Mouse (Mus musculus) cerebellum, postnatal 25 days (tissue): ENCODE results near the gene Sobp.
A peak's percentile ranks its signal among the peaks of the same experiment; 100 is the strongest.

Source experiments
- DNase-seq, 2 experiments: peaks; one replicate each; pipeline ENCODE4 v3.0.0; 2021; ENCODE audit warnings: mixed read lengths in 2 of 2

The Sobp gene

DNA sequence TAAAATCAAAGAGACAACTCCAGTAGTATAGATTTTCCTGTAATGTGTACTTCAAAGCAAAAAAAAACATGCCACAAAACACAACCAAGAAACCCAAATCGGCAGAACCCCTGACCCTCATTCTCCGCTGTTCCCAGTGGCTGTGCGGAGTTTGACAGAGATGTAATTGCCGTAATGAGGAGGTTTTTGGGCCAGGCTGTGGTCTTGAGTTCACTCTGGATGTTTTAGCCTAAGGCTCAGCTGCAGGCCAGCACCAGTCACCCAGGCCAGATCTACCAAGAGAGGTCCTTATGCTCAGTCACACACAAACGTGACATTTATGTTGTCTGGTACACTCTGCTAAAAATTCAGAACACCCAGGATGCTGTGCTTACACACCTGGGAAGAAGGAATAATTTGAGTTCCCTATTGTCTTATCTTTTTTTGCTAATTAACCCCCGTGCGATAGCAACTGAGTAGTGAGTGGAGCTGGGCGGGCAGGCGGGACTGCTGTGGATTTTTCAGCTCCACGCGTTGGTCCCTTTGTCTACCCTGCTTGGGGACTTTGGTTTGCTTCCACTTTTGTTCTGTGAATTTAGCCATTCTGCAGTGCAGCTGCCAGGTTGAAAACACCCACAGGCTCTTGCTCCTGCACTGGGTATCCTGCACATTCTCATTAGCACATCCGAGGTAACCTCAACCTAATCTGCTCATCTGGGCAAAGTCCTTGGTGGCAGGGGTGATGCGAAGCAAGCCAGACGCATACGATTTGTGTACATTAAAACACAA lies 140.7 kb downstream of the Sobp start:
- DNase-seq = no peak

DNA sequence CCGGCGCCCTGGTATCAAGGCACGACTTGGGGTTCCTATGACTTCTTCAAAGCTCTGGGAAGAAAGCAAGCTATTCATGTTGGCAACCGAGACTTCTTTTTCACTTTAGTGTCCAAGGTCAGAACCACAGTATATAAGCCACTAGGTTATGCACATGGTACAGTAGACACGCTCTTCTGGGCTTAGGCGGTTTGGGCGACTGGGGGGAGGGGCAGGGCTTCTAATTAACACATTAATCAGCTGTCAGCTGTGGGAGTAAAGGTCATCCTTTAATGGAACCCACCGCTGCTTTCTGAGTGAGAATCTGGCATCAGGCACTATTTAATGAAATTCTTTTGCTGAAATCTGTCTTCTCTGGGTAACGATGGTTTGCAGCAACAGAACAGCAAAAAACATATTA lies 147.3 kb downstream of the Sobp start:
- DNase-seq = no peak

DNA sequence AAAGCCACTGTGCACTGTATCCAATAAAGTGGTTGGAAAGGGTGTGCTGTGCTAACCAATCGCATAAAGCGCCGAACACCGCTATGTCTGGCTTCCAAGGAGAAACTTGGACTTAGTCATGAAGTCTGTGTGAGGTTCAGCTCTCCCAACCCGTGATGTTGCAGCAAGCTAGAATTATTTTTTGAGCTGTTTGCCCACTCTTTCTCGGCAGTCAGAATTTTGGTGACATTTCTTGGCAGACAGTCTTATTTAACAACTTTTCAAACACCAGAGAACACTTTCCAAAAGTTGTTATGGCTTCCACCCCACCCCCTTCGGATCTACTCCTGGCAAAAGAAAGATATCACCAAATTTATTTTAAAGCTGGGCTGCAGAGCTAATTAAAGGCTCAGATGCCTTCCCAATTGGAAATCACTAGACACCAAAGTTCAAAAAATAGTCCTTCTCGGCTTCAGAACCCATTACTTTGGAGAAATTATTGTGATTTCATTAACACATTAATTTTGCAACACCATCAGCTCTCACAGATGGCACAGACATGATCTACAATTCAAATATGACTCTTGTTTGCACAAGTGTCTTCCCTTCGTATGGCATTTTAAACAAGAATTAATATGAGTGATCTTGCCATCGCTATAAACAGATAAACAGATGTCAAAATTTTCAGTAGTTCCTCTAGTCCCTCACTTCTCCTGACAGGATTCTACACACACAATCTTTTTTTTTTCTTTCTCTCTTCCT lies 150.7 kb downstream of the Sobp start:
- DNase-seq = no peak

DNA sequence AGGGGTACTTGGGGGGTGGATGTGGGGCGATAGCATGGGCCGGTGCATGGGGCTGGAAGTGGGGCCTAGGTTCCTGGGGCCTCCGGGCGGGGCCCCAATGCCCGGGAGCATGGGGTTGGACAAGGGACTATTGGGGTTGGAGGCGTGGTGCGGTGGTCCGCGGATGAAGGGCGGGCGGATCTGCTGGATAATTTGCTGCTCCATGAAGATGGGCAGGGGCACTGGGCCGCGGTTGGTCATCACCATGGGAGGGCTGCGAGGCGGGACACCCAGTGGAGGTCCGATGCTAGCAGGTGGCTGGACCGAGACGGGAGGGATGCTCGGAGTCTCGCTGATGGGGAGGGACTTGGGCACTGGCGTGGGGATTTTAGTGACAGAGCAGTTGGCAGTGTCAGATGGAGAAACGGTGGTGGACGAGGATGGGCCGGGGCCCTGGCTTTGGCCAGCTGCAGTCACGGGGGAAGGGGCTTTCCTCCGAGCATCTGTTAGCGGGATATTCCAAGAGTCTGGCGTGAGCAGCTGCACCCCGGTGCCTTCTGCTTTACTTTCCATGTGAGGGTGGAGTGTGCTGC lies 152.1 kb downstream of the Sobp start:
- DNase-seq = peak; percentile 33 to 49

DNA sequence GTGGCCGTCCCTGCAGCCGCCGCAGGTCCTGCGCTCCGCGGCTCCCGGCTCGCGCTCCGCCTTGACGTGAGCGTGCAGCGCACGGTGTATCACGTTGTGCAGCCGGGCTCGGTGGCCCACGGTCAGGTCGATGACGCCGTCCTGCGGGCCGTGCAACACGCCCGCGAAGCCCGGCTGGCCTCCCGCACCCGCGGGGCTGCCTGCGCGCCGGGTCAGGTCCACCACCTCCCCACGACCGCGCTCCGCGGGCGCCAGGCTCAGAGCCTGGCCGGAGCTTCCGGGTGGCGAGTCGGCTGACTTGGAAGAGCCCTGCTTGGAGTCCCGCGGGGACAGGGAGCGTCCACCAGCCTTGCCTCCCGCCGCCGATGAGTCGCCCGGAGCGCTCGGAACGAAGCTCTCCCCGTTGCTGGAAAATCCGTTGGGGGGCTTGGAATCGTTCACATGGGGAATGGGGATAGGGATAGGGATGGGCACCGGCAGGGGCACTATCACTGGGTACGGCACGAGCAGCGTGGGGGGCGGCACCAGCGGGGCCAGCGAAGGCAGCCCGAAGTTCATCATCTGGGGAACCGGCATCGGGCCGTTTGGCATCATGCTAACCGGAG lies 152.7 kb downstream of the Sobp start:
- DNase-seq = peak; percentile 77 to 78

DNA sequence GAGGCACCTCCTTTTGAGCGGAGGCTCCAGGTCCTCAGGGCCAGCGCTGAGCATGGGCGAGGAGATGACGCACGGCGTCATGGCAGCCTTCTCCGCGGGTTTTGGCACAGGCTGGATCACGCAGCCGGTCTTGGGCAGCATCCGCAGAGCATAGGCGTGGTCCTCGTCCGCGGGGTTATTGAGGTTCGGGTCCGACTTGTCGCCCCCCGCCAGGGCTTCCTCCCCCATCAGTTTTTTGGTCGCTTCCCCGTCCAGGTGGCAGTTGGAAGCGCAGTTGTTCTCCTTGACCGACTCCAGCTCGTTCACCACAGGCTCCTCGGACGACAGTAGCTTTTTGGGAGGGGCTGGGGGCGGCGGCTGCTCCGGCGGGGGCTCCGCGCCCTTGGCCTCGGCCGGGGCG lies 153.3 kb downstream of the Sobp start:
- DNase-seq = peak; percentile 79 to 80

DNA sequence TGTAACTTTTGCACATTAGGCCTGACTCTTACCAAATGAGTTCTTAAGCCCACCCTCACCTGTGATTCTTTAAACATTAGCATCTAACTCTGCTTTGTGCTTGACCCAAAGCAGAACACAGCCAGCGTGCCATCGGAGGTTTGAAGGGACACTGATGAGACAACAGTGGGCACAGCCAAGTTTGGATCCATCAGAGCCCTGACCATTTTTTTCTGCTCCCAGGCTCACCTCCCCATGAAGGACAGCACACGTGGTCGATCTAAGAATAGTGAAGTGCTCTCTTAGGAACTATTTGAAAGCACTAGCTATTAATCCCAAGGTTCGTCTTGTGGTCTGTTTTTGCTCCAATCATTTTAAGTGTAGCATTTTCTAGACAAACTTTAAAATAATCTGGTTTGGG lies 159.5 kb downstream of the Sobp start:
- no peak for DNase-seq

DNA sequence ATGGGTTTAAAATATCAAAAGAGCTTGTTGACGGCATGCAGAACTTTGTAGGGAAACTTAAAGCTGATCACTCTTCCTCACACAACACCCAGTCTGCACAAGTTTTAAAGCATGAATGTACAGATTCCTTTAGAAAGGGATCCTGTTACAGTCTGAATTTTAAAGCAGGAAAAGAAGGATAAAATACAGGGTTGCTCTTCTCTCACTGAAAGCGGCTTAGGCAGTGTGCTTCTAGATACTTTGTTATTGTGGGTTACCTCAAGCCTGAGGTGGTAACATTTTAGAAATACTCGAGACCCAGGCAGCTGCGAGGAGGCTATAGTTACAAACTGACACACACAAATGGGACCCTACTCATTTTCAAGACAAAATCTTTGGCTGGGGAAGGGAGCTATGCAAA lies 160.0 kb downstream of the Sobp start:
- DNase-seq = no peak

DNA sequence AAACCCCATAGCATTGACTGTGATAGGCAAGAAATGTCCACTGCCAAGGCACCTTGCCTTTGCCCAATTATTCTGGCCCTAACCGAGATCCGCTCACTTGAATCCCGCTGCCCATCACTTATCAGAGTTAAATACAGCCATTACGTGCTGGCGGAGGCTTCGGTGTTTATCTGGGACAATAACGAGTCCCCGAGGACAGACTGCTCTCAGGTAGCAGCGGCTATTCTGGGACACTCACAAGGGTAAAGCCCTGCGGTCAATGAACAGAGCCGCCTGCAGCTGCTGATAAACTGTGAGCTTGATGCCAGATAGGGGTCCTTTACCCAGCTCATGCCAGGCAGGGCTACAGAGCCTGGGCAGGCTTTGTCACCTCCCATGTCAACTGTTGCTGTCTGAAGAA lies 166.2 kb downstream of the Sobp start:
- DNase-seq = no peak

DNA sequence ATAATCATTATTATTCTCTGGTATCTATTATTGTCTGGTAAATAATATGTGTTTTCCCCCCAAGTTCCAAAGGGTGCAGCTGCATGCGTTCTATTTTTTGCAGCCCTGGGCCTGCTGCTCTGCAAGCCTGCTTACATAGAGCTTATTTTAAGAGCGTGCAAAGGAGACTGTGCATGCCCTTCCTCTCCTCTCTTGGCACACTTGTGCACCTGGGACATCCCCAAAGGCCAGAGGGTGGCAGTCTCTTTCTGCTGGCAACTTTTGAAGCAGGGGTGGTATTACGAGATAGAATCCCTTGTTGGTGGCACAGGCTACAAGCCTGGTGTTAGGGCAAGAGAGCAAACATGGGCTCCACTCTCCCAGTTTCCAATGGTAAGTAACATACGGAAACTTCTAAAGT lies 167.8 kb downstream of the Sobp start:
- no peak for DNase-seq

DNA sequence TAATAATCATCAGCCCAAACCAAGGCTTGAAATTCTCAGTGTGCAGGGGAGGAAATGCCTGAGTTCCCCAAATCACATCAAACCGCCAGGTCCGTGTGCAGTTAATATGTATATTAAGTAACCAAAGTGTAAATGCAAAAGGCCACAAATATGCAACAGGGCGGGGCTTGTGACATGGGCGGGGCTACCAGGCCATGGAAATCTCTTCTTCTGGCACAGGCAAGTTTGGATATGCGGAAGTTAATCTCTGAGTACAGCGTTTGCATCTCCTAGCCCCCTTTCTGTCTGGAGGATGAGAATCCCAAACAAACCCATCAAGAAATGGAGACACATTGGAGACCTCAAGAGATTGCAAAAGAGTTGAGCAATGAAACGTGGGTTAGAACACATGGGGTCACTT lies 168.7 kb downstream of the Sobp start:
- DNase-seq = no peak

DNA sequence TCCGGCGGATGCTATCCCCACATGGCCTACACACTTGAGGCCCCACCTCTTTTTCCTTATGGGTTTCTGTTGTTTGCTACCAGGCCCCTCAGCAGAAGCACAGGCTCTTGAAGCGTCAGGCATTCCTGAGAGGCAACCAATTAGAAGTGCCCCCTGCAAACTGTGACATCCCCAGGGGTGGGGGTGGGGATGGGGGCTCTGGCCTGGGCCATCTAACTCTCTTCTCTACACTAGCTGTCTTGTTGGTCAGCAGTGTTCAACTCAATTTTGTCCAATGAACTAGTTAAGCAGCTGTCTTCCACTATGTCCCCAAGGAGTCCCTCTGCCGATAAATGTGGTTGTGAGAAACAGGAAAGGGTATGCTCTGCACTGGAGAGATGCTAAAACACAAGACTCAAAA lies 169.3 kb downstream of the Sobp start:
- no peak for DNase-seq

DNA sequence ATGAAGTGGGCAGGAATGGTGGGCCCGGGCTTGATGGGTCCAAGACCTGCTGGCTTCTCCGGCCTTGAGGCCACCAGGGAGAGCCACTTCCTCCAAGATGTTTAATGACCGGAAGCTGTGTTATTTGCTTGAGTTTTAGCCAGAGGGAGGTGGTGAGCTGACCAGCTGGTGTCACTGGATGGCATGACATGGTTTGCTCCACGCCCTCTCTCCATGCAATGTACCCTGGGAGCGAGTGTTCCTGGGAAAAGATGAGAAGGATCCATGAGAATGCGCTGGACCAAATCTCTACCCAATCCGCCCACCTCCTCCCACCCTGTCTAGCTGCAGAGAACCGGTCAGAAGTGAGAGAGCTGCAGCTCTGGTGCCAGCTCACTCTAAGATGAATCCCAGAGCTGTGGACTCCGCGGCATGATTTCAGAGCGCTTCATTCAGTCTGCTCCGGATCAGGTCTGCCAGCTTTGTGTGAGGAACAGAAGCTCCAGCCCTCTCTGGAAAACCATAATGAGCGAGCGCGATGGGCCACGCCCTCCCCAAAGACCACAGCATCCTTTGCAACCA lies 170.1 kb downstream of the Sobp start:
- DNase-seq = no peak

DNA sequence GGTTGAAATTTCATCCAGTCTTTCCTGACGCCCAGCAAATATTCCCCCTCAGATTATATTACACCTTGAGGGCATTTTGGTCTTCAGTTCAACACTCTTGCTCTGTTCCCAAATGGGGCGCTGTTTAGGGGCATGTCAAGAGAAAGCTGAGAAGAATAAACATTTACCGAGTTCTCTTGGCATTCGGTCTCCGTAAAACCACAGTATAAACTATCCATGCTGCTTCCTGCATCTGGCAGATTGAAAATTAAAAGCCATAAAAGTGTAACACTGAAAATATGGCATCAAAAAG lies 170.9 kb downstream of the Sobp start:
- DNase-seq = no peak

DNA sequence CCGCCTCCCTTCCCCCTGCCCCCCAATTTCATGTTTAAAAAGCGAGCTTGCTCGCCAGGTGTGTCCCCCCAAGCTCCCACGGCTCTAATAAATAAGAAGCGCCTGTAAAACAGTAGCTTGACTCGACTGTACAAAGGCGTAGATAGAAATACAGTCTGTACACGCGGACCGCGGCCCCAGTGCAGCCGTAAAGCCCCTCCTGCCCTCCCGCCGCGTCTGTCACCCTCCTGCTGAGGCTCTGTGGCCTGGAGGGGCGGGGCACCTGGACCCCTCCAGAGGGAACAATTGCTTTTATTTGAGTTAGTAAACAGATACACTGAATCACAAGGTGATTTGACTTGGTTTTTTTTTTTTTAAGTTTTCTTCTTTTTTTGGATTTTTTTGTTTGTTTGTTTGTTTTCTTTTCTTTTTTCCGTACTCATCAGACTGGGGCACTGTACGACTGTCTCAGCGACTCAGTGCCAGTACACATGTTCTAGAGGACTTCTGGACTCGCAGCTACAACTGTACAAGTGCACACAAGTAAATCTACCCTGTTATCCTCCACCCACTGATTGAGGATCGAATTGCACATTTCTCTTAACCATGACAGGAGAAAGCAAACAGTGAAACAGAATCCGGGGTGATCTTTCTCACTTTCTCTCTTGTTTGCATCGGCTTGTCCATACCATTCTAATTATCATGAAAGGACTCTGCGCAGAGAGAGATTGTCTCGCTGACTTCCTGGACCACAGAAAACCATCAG lies 171.4 kb downstream of the Sobp start:
- DNase-seq = no peak

DNA sequence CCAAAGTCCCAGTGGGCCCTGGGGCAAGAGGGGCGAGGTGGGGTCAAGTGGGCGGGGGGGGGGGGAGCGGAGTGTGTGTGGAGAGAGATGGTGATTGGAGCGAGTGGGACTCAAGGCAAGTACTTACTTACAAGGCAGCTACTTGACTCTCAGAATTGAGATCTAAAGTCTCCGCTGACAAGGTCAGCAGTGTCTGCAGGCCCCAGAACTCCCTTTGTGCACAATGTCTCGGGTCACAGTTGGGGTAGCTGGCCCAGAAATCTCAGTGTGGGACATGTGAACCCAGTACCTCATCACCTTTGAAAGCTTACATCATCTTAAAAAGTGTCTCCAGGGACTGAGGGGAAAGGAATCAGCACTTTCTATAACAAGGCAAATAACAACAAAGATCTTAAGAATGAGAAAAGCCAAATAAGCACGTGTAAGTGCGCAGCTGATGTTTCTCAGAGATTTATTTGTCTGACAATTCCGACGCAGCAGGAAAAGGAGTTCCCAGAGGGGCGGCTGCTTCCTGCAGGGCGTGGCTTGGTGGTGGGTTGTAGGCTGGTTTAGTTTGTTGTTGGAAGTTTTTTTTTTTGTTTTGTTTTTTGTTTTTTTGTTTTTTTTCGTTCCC lies 172.2 kb downstream of the Sobp start:
- no peak for DNase-seq

DNA sequence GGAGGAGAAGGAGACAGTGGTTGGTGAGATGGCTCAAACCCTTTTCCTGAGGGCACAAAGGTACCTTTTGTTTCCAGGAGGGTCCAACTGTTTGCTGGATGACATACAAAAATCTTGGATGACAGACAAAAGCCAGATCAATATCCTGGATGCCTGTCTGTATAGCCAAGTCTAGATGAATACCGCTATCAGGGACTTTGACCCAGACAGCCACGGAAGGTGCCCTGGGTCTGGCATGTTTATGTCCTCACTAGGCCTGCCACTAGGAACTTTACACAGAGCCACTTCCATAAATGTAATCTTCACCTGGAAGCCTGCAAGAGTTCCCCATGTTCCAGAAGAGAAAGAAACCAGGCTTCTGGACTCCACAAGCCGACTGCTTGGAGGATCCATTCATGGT lies 172.9 kb downstream of the Sobp start:
- no peak for DNase-seq

DNA sequence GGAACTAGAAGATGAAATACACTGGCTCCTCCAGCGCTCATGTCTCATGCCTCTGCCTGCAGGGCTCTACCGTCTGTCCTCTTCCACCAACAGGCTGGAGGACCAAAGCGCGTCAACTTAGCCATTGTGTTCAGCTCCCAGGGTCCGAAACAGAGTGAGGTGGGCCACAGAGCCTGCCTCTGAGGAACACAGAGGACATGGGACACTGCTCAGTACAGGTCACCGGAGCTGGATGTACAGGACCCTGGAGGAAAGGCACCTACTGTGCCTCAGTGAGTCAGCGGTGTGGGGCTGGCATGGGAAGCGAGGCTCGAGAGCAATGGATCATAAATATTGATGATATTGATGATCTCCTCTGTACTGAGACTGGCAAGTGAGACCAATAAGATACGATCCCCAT lies 175.0 kb downstream of the Sobp start:
- DNase-seq = no peak

DNA sequence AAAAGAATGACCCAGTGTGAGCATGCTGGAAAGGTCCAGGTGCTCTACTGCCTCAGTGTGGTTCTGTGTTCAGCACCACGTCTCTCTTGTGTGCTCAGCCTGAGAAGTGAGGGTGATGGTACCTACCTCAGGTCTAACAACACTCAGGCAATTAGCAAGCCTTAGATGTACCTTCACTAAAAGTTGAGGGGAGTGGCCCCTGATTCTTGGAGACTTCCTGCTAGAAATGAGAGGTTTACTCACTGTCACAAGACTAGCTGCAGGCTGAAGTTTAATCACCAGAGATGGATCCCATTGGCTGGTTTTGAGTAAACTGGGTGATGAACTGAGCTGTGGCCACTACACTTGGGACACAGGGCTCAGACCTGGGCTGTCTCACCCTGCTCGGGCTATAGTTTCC lies 177.1 kb downstream of the Sobp start:
- no peak for DNase-seq

DNA sequence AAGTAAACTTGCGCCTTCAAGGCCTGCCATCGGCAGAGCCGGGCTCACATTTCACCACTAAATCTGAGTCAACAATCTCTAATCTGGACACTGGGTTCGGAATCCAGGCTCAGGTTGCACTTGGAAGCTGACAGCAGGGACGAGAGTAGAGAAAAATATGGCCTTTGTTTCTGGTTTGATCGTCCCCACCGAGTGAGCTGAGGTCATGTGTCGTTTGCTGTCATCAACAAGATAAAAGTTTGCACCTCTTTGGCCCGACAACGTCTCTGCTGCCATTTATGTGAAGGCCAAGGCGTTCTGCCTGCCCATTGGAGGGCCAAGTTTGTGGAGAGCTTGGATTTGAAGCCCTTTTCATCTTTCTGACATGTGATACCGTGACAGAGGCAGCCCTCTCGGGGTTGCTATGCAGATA lies 178.8 kb downstream of the Sobp start:
- DNase-seq = no peak

DNA sequence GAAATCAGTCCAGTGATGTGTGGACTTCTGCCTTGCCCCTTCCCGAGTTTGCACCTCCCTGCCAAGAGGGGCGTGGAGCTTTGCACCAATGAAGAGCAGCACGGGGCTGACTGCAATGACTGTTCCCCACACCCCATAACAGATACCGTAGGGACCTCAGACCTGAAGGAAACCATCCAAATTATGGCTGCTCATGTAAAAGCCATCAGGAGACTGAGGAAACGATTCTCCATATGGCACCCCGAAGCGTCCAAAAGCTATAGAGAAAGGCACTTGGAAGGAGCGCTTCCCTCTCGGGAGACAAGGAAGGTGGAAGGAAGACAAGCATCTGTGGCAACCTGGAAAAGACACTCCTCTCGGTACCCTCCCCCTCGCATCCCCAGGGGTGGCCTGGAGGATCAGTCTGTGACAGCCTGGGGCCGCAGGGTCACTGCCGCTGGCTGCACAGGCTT lies 180.0 kb downstream of the Sobp start:
- peak; percentile 37 to 52 for DNase-seq

DNA sequence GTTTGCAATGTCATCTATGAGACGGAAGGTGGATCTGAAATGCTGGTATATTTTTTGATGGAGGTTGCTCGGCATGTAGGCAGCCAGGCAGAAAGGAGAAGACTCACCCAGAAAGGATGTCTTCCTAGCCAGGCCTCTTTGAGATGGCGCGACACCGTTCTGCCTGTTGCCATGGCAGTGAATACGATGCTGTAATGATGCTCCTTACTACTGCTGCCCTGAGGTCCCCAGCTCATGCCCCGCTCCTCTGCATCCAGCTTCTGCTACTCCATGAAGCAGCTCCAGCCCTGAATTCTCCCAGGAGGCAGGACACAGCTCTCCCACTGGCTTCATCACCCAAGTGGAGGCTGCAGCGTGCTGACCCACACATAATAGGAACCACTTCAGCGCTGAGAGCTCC lies 183.3 kb downstream of the Sobp start:
- no peak for DNase-seq
